Mouse (Mus musculus) midbrain, postnatal 0 days (tissue): ENCODE results near the gene Hcrtr1. TPM values are rescaled to one million over a fixed set of nuclear protein-coding genes. Genes with fewer than 3 reads are reported as not detected.

Experiments used
- ATAC-seq: fragments of 200-750 bp; cut with Nextera tagmentation; 2 replicates; pipeline ENCODE4 v1.8.0; 2017; ENCODE audit warnings: moderate number of reproducible peaks, mild to moderate bottlenecking, moderate TSS enrichment, moderate library complexity; ENCODE audit not compliant: low FRiP score
- DNase-seq: peaks from one replicate; pipeline ENCODE4 v3.0.0-alpha.2; 2015; ENCODE audit warnings: low spot score
- H3K27ac ChIP-seq: fragments of 300-500 bp; sonication (generic); 2 replicates; pipeline ENCODE4 v1.5.1; 2014; ENCODE audit warnings: low read depth, mild to moderate bottlenecking, low read length, mixed read lengths
- H3K27me3 ChIP-seq: fragments of 300-500 bp; sonication (generic); 2 replicates; pipeline ENCODE4 v1.6.1; 2014; ENCODE audit warnings: low read length, control low read depth, mixed read lengths; ENCODE audit not compliant: insufficient read depth
- H3K36me3 ChIP-seq: fragments of 300-500 bp; sonication (generic); 2 replicates; pipeline ENCODE4 v1.6.1; 2014; ENCODE audit warnings: low read length, control low read depth, mixed read lengths; ENCODE audit not compliant: insufficient read depth
- H3K4me1 ChIP-seq: fragments of 300-500 bp; sonication (generic); 2 replicates; pipeline ENCODE4 v1.6.1; 2014; ENCODE audit warnings: mild to moderate bottlenecking, control low read depth, antibody characterized with exemption, low read length, mixed read lengths; ENCODE audit not compliant: insufficient read depth
- H3K4me2 ChIP-seq: fragments of 300-500 bp; sonication (generic); 2 replicates; pipeline ENCODE4 v1.6.1; 2014; ENCODE audit warnings: low read depth, mild to moderate bottlenecking, low read length, mixed read lengths; ENCODE audit not compliant: poor library complexity, severe bottlenecking
- H3K4me3 ChIP-seq: fragments of 300-500 bp; sonication (generic); 2 replicates; pipeline ENCODE4 v1.5.1; 2014; ENCODE audit warnings: low read depth, mild to moderate bottlenecking, low read length, moderate library complexity
- H3K9ac ChIP-seq: fragments of 300-500 bp; sonication (generic); replicated peaks from 2 replicates; pipeline ENCODE4 v1.6.1; 2014; ENCODE audit warnings: mild to moderate bottlenecking, low read length, moderate library complexity, mixed read lengths; ENCODE audit not compliant: poor library complexity, severe bottlenecking
- H3K9me3 ChIP-seq: fragments of 300-500 bp; sonication (generic); 2 replicates; pipeline ENCODE4 v1.6.1; 2016; ENCODE audit warnings: low read length, control low read depth
- CTCF ChIP-seq: IDR thresholded peaks from 2 replicates; pipeline ENCODE4 v1.5.1; 2016; ENCODE audit warnings: antibody characterized with exemption, mild to moderate bottlenecking
- WGBS: fragments of 180-500 bp; shearing (Covaris S2); extraction: QIAGEN DNeasy Blood & Tissue Kit; methylation state at CpG from one replicate; pipeline ENCODE4 v1.1.7; 2014; 5-methylcytosine and 5-hydroxymethylcytosine counted together
- polyA plus RNA-seq: library from polyadenylated mRNA; unstranded; fragments of >200 nt; fragmentation: Nextera tagmentation; extraction: Ambion mirVana; gene quantifications from 2 replicates; pipeline ENCODE4 v1.2.1, GENCODE M21; 2015
- total RNA-seq: library from RNA; depleted of rRNA; stranded (reverse); fragments of >200 nt; gene quantifications from 2 replicates; pipeline ENCODE4 v1.2.3, GENCODE M21; 2014

Hcrtr1 gene
- total and polyA plus RNA-seq, 2 experiments from 2014 or later = 13.9 to 20.4 TPM

- H3K36me3 ChIP-seq = no peaks in the 10 kb centered on the region
- H3K27ac ChIP-seq = no peak overlapping the region
- H3K9ac ChIP-seq = no peak overlapping the region
- no peak overlapping the region for H3K4me3 ChIP-seq
- WGBS = 95% methylated on average over 9 of the region's 9 CpGs
- no peaks in the 10 kb centered on the region for H3K27me3 ChIP-seq
- DNase-seq = no peak
- ATAC-seq = no peak
- H3K4me2 ChIP-seq = no peak overlapping the region
- no peaks in the 10 kb centered on the region for H3K9me3 ChIP-seq
- no peak for TF ChIP-seq CTCF
- H3K4me1 ChIP-seq = no peaks in the 10 kb centered on the region
Observed at GRCm38 (mm10) chr4:130109666-130110065, 29.5 kb downstream of the Hcrtr1 start.

GRCm38 (mm10) chr4:130108929-130109328 is 30.2 kb downstream of the Hcrtr1 start:
- no peak for TF ChIP-seq CTCF
- Histone ChIP-seq H3K36me3 (no peaks in the 10 kb centered on the region), H3K4me1 (no peaks in the 10 kb centered on the region), H3K4me3 (no peak overlapping the region), H3K27me3 (no peaks in the 10 kb centered on the region), H3K9ac (no peak overlapping the region), H3K9me3 (no peaks in the 10 kb centered on the region), H3K27ac (no peak overlapping the region), H3K4me2 (no peak overlapping the region)
- DNase-seq (no peak), ATAC-seq (no peak)
- WGBS = 87% methylated on average over 3 of the region's 3 CpGs

- under 1% methylated on average over 39 of the region's 39 CpGs for WGBS
- TF ChIP-seq CTCF = no peak
Observed at GRCm38 (mm10) chr4:130107444-130108131, 31.6 kb downstream of the Hcrtr1 start.

GRCm38 (mm10) chr4:130107065-130107443 is 32.1 kb downstream of the Hcrtr1 start:
- ATAC-seq = peak; percentile 83
- peak; percentile 92 for DNase-seq
- 0 out of 2 replicates have a peak, but pooled peaks cover 3% of the 10 kb centered on the region for H3K9me3 ChIP-seq
- TF ChIP-seq CTCF = no peak
- 10% methylated on average over 14 of the region's 14 CpGs for WGBS
- no peaks in the 10 kb centered on the region for H3K36me3 ChIP-seq
- peak overlapping the region; percentile 50 for H3K9ac ChIP-seq
- H3K4me3 ChIP-seq = peak overlapping the region; percentile 46
- H3K4me2 ChIP-seq = peak overlapping the region; percentile 38
- no peaks in the 10 kb centered on the region for H3K4me1 ChIP-seq
- H3K27ac ChIP-seq = peak overlapping the region; percentile 58
- H3K27me3 ChIP-seq = no peaks in the 10 kb centered on the region

More at GRCm38 (mm10) chr4:130107444-130108131, 31.6 kb downstream of the Hcrtr1 start:
- Histone ChIP-seq H3K27ac (peak overlapping the region; percentile 58), H3K27me3 (no peaks in the 10 kb centered on the region), H3K4me3 (peak overlapping the region; percentile 46), H3K4me2 (peak overlapping the region; percentile 58), H3K9me3 (0 out of 2 replicates have a peak, but pooled peaks cover 3% of the 10 kb centered on the region), H3K36me3 (no peaks in the 10 kb centered on the region), H3K4me1 (no peaks in the 10 kb centered on the region), H3K9ac (peak overlapping the region; percentile 50)
- peak; percentile 100 for DNase-seq
- peak; percentile 96 for ATAC-seq

- TF ChIP-seq CTCF = no peak
- Histone ChIP-seq H3K4me3 (no peak overlapping the region), H3K27ac (no peak overlapping the region), H3K4me1 (peaks cover 3% of the 10 kb centered on the region; the same call in 1 of the 2 replicates), H3K4me2 (no peak overlapping the region), H3K9ac (no peak overlapping the region), H3K9me3 (0 out of 2 replicates have a peak, but pooled peaks cover 3% of the 10 kb centered on the region), H3K27me3 (no peaks in the 10 kb centered on the region), H3K36me3 (no peaks in the 10 kb centered on the region)
- 80% methylated on average over 4 of the region's 4 CpGs for WGBS
- ATAC-seq (no peak), DNase-seq (no peak)
Observed at GRCm38 (mm10) chr4:130104584-130104983, 34.6 kb downstream of the Hcrtr1 start.

GRCm38 (mm10) chr4:130103632-130104031 is 35.5 kb downstream of the Hcrtr1 start:
- no peaks in the 10 kb centered on the region for H3K27me3 ChIP-seq
- peak; percentile 35 for TF ChIP-seq CTCF
- no peak overlapping the region for H3K9ac ChIP-seq
- no peaks in the 10 kb centered on the region for H3K36me3 ChIP-seq
- no peak overlapping the region for H3K4me3 ChIP-seq
- H3K4me1 ChIP-seq = peaks cover 3% of the 10 kb centered on the region; the same call in 1 of the 2 replicates
- ATAC-seq (no peak), DNase-seq (no peak)
- no peak overlapping the region for H3K27ac ChIP-seq
- H3K4me2 ChIP-seq = no peak overlapping the region
- WGBS = 82% methylated on average over 12 of the region's 12 CpGs
- 0 out of 2 replicates have a peak, but pooled peaks cover 3% of the 10 kb centered on the region for H3K9me3 ChIP-seq
